Mouse (Mus musculus) liver, embryonic 11.5 days (tissue): Measurements from ENCODE around the gene Gpr18. TPM values are rescaled to one million over a fixed set of nuclear protein-coding genes. Genes with fewer than 3 reads are reported as not detected.
"Not testable (repeated sequence)": the region's sequence is repeated elsewhere in the genome, so short reads cannot be mapped to it uniquely, and the experiment has no call there.

Experiments used
- ATAC-seq: fragments of 200-750 bp; cut with Nextera tagmentation; replicated peaks from 2 replicates; pipeline ENCODE4 v1.8.0; 2017; ENCODE audit warnings: moderate number of reproducible peaks, mild to moderate bottlenecking, moderate TSS enrichment, moderate library complexity; ENCODE audit not compliant: low FRiP score
- DNase-seq: peaks from one replicate; pipeline ENCODE4 v3.0.0-alpha.2; 2017; ENCODE audit warnings: low spot score
- H3K27ac ChIP-seq: fragments of 300-500 bp; sonication (generic); 2 replicates; pipeline ENCODE4 v1.5.1; 2014; ENCODE audit warnings: mild to moderate bottlenecking, low read depth, low read length, control low read depth
- H3K27me3 ChIP-seq: fragments of 300-500 bp; sonication (generic); replicated peaks from 2 replicates; pipeline ENCODE4 v1.6.1; 2014; ENCODE audit warnings: low read length, mixed read lengths; ENCODE audit not compliant: control insufficient read depth, insufficient read depth
- H3K36me3 ChIP-seq: fragments of 300-500 bp; sonication (generic); 2 replicates; pipeline ENCODE4 v1.6.1; 2014; ENCODE audit warnings: mild to moderate bottlenecking, low read length, moderate library complexity, mixed read lengths; ENCODE audit not compliant: control insufficient read depth, insufficient read depth
- H3K4me1 ChIP-seq: fragments of 300-500 bp; sonication (generic); replicated peaks from 2 replicates; pipeline ENCODE4 v1.6.1; 2014; ENCODE audit warnings: low read length, mixed read lengths; ENCODE audit not compliant: control insufficient read depth, insufficient read depth
- H3K4me2 ChIP-seq: fragments of 300-500 bp; sonication (generic); 2 replicates; pipeline ENCODE4 v1.6.1; 2014; ENCODE audit warnings: mild to moderate bottlenecking, control low read depth, moderate library complexity
- H3K4me3 ChIP-seq: fragments of 300-500 bp; sonication (generic); 2 replicates; pipeline ENCODE4 v1.5.1; 2014; ENCODE audit warnings: low read depth, low read length, control low read depth
- H3K9ac ChIP-seq: fragments of 300-500 bp; sonication (generic); 2 replicates; pipeline ENCODE4 v1.6.1; 2014; ENCODE audit warnings: low read depth, low read length, control low read depth
- H3K9me3 ChIP-seq: fragments of 300-500 bp; sonication (generic); 2 replicates; pipeline ENCODE4 v1.6.1; 2016; ENCODE audit warnings: low read length, inconsistent platforms, mixed read lengths; ENCODE audit not compliant: control insufficient read depth
- WGBS: fragments of 180-500 bp; shearing (Covaris S2); extraction: QIAGEN DNeasy Blood & Tissue Kit; methylation state at CpG from one replicate; pipeline ENCODE4 v1.1.7; 2014; 5-methylcytosine and 5-hydroxymethylcytosine counted together
- polyA plus RNA-seq: library from polyadenylated mRNA; unstranded; fragments of >200 nt; fragmentation: Nextera tagmentation; extraction: Ambion mirVana; gene quantifications from 2 replicates; pipeline ENCODE4 v1.2.1, GENCODE M21; 2014

Gene Gpr18
- polyA plus RNA-seq, 1 experiment from 2014 or later = not detected

- ATAC-seq = peak; percentile 61; the same call in 1 of the 2 replicates
- 9% methylated on average over 2 of the region's 2 CpGs for WGBS
- not testable (repeated sequence) for H3K4me2 ChIP-seq, H3K27ac ChIP-seq, H3K4me1 ChIP-seq, DNase-seq, H3K9ac ChIP-seq, H3K36me3 ChIP-seq, H3K27me3 ChIP-seq, H3K9me3 ChIP-seq, H3K4me3 ChIP-seq
These were observed 50.4 kb downstream of the Gpr18 start for GRCm38 (mm10) chr14:121865162-121865561.

Other genes starting within 250 kb of the Gpr18 start
- gene Dock9, start 117.9 kb downstream of the Gpr18 start, polyA plus RNA-seq = 5.0 and 5.2 TPM in 2 replicates
- 43.8 and 44.6 TPM in 2 replicates for gene Ubac2, start 37.2 kb downstream of the Gpr18 start, polyA plus RNA-seq
- 3.2 and 3.9 TPM in 2 replicates for gene Gpr183, start 49.4 kb upstream of the Gpr18 start, polyA plus RNA-seq
- not detected in 2 replicates for gene Timm8a2, start 118.9 kb upstream of the Gpr18 start, polyA plus RNA-seq
- gene Tm9sf2, start 191.3 kb upstream of the Gpr18 start, polyA plus RNA-seq = 120 and 138 TPM in 2 replicates